Comparison of ENCODE assay signal across 8 mouse cellular contexts in genomic region chr11:86578809-86579730, GRCm38 (mm10). TPM values are rescaled to one million over a fixed set of nuclear protein-coding genes. Genes with fewer than 3 reads are reported as not detected.
DNase-seq lines count a peak whose midpoint lies in the region; ATAC-seq and TF ChIP-seq lines count a peak whose summit lies in the region.
"Had no signal": no experiment of that assay in that cellular context is flagged by ENCODE, and none has a peak within 500 bp of the region (broad histone marks: within the 10 kb centered on the region; RNA-seq: fewer than 3 reads in every experiment).

No protein-coding gene starts in this region.

- H3K9ac ChIP-seq in forebrain, embryonic 16.5 days (replicated peaks; ENCODE audit: low read depth, low read length) = no peak overlapping the region
- H3K9ac ChIP-seq: hindbrain, embryonic 15.5 days had no signal

- peaks cover 16% of the 10 kb centered on the region for H3K79me3 ChIP-seq in C2C12 (ENCODE audit: low read depth)

- no peaks in the 10 kb centered on the region for H3K27me3 ChIP-seq in C2C12 (ENCODE audit: control insufficient read depth, insufficient read depth, insufficient read length)
- no peaks in the 10 kb centered on the region for H3K27me3 ChIP-seq in E14TG2a.4 (ENCODE audit: insufficient read depth, low read length)
- H3K27me3 ChIP-seq in forebrain, embryonic 16.5 days (replicated peaks; ENCODE audit: control insufficient read depth, insufficient read depth, low read length) = no peaks in the 10 kb centered on the region
- H3K27me3 ChIP-seq: hindbrain, embryonic 15.5 days had no signal

- peaks cover 23% of the 10 kb centered on the region for H3K79me2 ChIP-seq in C2C12 (ENCODE audit: control insufficient read depth, insufficient read depth)

- H3K4me1 ChIP-seq in E14TG2a.4 (replicated peaks; ENCODE audit: low read depth, low read length) = peaks cover 89% of the 10 kb centered on the region
- H3K4me1 ChIP-seq in forebrain, embryonic 16.5 days (replicated peaks; ENCODE audit: control insufficient read depth, insufficient read depth, low read length) = no peaks in the 10 kb centered on the region
- H3K4me1 ChIP-seq: hindbrain, embryonic 15.5 days had no signal

- no peak for ATAC-seq in forebrain, embryonic 16.5 days

- no peak overlapping the region for H3K27ac ChIP-seq in forebrain, embryonic 16.5 days (ENCODE audit: low read length)
- H3K27ac ChIP-seq: hindbrain, embryonic 15.5 days had no signal

- WGBS in forebrain, embryonic 16.5 days = 76% methylated on average over 25 of the region's 25 CpGs

- TF ChIP-seq CTCF in C2C12 (IDR thresholded peaks at IDR 0.05; ENCODE audit: control insufficient read depth, insufficient read depth, insufficient read length) (no peak), E14TG2a.4 (conservative IDR thresholded peaks at IDR 0.05; ENCODE audit: low read length) (no peak)

- H3K36me3 ChIP-seq in C2C12 (ENCODE audit: control insufficient read depth, insufficient read depth) = peaks cover 14% of the 10 kb centered on the region
- H3K36me3 ChIP-seq in E14TG2a.4 (ENCODE audit: insufficient read depth, low read length) = peaks cover 2% of the 10 kb centered on the region; the same call in 1 of the 2 replicates
- no peaks in the 10 kb centered on the region for H3K36me3 ChIP-seq in forebrain, embryonic 16.5 days (ENCODE audit: control insufficient read depth, insufficient read depth)
- H3K36me3 ChIP-seq: hindbrain, embryonic 15.5 days had no signal

- H3ac ChIP-seq in C2C12 (ENCODE audit: control insufficient read depth, insufficient read length, low read depth) = peak overlapping the region; percentile 46

- H3K4me2 ChIP-seq in forebrain, embryonic 16.5 days (ENCODE audit: low read length) = no peak overlapping the region
- H3K4me2 ChIP-seq: hindbrain, embryonic 15.5 days had no signal

- peak; percentile 47 for DNase-seq in gastrocnemius, postnatal 10 days
- DNase-seq in kidney, adult 8-10 months = peak; percentile 71 to 75
- peak; percentile 89 for DNase-seq in lung, postnatal 25 days (ENCODE audit: low spot score)
- DNase-seq in yolk sac, embryonic 10.5 days (ENCODE audit: low spot score) = peak; percentile 72

- H3K4me3 ChIP-seq in C2C12 (ENCODE audit: insufficient read depth, poor library complexity, severe bottlenecking) = no peak overlapping the region
- peak overlapping the region; percentile 64 for H3K4me3 ChIP-seq in E14TG2a.4 (replicated peaks; ENCODE audit: low read length)
- H3K4me3 ChIP-seq in forebrain, embryonic 16.5 days (replicated peaks; ENCODE audit: low read length) = no peak overlapping the region
- H3K4me3 ChIP-seq: hindbrain, embryonic 15.5 days had no signal

- no peaks in the 10 kb centered on the region for H3K9me3 ChIP-seq in E14TG2a.4 (ENCODE audit: low read length)
- no peaks in the 10 kb centered on the region for H3K9me3 ChIP-seq in forebrain, embryonic 16.5 days (ENCODE audit: control insufficient read depth, low read length)
- H3K9me3 ChIP-seq: hindbrain, embryonic 15.5 days had no signal

TF ChIP-seq in C2C12, 6 proteins besides CTCF, POLR2A, EP300 and RAD21:
- TF ChIP-seq MYOD1 (IDR thresholded peaks at IDR 0.05; ENCODE audit: control insufficient read depth, insufficient read length, low read depth) (peak; percentile 15), MYOG (IDR thresholded peaks at IDR 0.05; ENCODE audit: control insufficient read depth, extremely low read depth, insufficient read length) (no peak), CEBPB (IDR thresholded peaks at IDR 0.05; ENCODE audit: low read depth) (peak; percentile 36), MAX (IDR thresholded peaks at IDR 0.05) (no peak), FOSL1 (IDR thresholded peaks at IDR 0.05; ENCODE audit: insufficient read depth, low read length, poor library complexity, severe bottlenecking) (no peak), USF1 (IDR thresholded peaks at IDR 0.05; ENCODE audit: low read depth) (no peak)
TF ChIP-seq in C2C12: peak in this region for 2.

RNA-seq across cellular contexts. Expression of gene Tubd1, which starts 34.3 kb away (rescaled TPM):
- polyA plus RNA-seq in C2C12 (2012; fragmentation: generic; extraction: Trizol) = 6.1 TPM
- 1 to 10 TPM; 3.5 to 3.7 TPM for total RNA-seq in gastrocnemius, postnatal 10 days (2021)
- polyA plus RNA-seq in forebrain, embryonic 16.5 days (2015; fragmentation: Nextera tagmentation; extraction: Ambion mirVana) = 10.9 and 11.3 TPM in 2 replicates

RNA-seq across cellular contexts. Expression of gene Rps6kb1, which starts 34.5 kb away (rescaled TPM):
- polyA plus RNA-seq in C2C12 (2012; fragmentation: generic; extraction: Trizol) = 9.8 TPM
- 10 to 100 TPM; 36.8 to 43.3 TPM for total RNA-seq in gastrocnemius, postnatal 10 days (2021)
- 57.1 and 66.4 TPM in 2 replicates for polyA plus RNA-seq in forebrain, embryonic 16.5 days (2015; fragmentation: Nextera tagmentation; extraction: Ambion mirVana)
